Mouse (Mus musculus) embryonic fibroblast, embryonic 13.5 days (primary cell): ENCODE data around the gene Pla2g1b.

Experiments used
- CTCF ChIP-seq: IDR thresholded peaks from 2 replicates; pipeline ENCODE4 v1.5.1; 2011; ENCODE audit warnings: mild to moderate bottlenecking, control low read depth, low read length, moderate library complexity, borderline replicate concordance; ENCODE audit not compliant: insufficient read depth
- POLR2A ChIP-seq: IDR thresholded peaks from 2 replicates; pipeline ENCODE4 v1.6.1; 2011; ENCODE audit warnings: low read depth, mild to moderate bottlenecking, control low read depth, low read length, moderate library complexity

GRCm38 (mm10) chr5:115432395-115432794, 33.7 kb upstream of the Pla2g1b start:
- TF ChIP-seq CTCF (no peak), POLR2A (no peak)
